In genomic region chr10:37236001-37236822, GRCm38 (mm10) we compare ENCODE assay signal across 13 mouse cellular contexts.
DNase-seq lines count a peak whose midpoint lies in the region; ATAC-seq and TF ChIP-seq lines count a peak whose summit lies in the region.
"Had no signal": no experiment of that assay in that cellular context is flagged by ENCODE, and none has a peak within 500 bp of the region (broad histone marks: within the 10 kb centered on the region; RNA-seq: fewer than 3 reads in every experiment).

No protein-coding gene starts in this region.

- no peak overlapping the region for H3K4me2 ChIP-seq in kidney, embryonic 14.5 days (replicated peaks; ENCODE audit: low read depth, low read length)
- no peak overlapping the region; the same call in 1 of the 2 replicates for H3K4me2 ChIP-seq in CH12.LX (ENCODE audit: insufficient read depth, low read depth, poor library complexity, severe bottlenecking)
- no peak overlapping the region for H3K4me2 ChIP-seq in embryonic facial prominence, embryonic 15.5 days (replicated peaks)
- H3K4me2 ChIP-seq in liver, embryonic 16.5 days (ENCODE audit: low read depth, low read length): no peak overlapping the region
- H3K4me2 ChIP-seq: embryonic facial prominence, embryonic 12.5 days; neural tube, embryonic 13.5 days had no signal

- H3K4me3 ChIP-seq in kidney, embryonic 14.5 days (ENCODE audit: low read length): no peak overlapping the region
- H3K4me3 ChIP-seq in CH12.LX (replicated peaks in 1 of 3; ENCODE audit: low read depth in 2 of 3, low read length in 2 of 3, poor library complexity in 1 of 3): no peak overlapping the region
- no peak overlapping the region for H3K4me3 ChIP-seq in embryonic facial prominence, embryonic 15.5 days (replicated peaks)
- H3K4me3 ChIP-seq in liver, embryonic 16.5 days (ENCODE audit: low read depth, low read length): no peak overlapping the region
- H3K4me3 ChIP-seq: embryonic facial prominence, embryonic 12.5 days; neural tube, embryonic 13.5 days had no signal

- H3K4me1 ChIP-seq in kidney, embryonic 14.5 days (ENCODE audit: control insufficient read depth, insufficient read depth, low read length): 0 out of 2 replicates have a peak, but pooled peaks cover 3% of the 10 kb centered on the region
- H3K4me1 ChIP-seq in CH12.LX (ENCODE audit: control insufficient read depth in 1 of 2, insufficient read depth in 2 of 2): peaks cover 18 to 64% of the 10 kb centered on the region in 2 experiments
- H3K4me1 ChIP-seq in embryonic facial prominence, embryonic 15.5 days: peaks cover 17% of the 10 kb centered on the region
- H3K4me1 ChIP-seq in liver, embryonic 16.5 days (ENCODE audit: control insufficient read depth, low read depth, low read length): peaks cover 28% of the 10 kb centered on the region

- no peaks in the 10 kb centered on the region for H3K9me3 ChIP-seq in kidney, embryonic 14.5 days (ENCODE audit: control insufficient read depth, low read length)
- no peaks in the 10 kb centered on the region for H3K9me3 ChIP-seq in CH12.LX (replicated peaks; ENCODE audit: low read length)
- no peaks in the 10 kb centered on the region for H3K9me3 ChIP-seq in embryonic facial prominence, embryonic 15.5 days (replicated peaks)
- no peaks in the 10 kb centered on the region for H3K9me3 ChIP-seq in liver, embryonic 16.5 days (replicated peaks; ENCODE audit: control insufficient read depth, low read length)
- H3K9me3 ChIP-seq: embryonic facial prominence, embryonic 12.5 days; neural tube, embryonic 13.5 days had no signal

- TF ChIP-seq RAD21 in CH12.LX (IDR thresholded peaks at IDR 0.05; ENCODE audit: low read depth, low read length): no peak

- no peak; the same call in 1 of the 2 replicates for TF ChIP-seq EP300 in CH12.LX (IDR thresholded peaks at IDR 0.05; ENCODE audit: low read length)

- no peaks in the 10 kb centered on the region for H3K27me3 ChIP-seq in kidney, embryonic 14.5 days (ENCODE audit: control insufficient read depth, insufficient read depth, low read length)
- no peaks in the 10 kb centered on the region for H3K27me3 ChIP-seq in CH12.LX (replicated peaks)
- H3K27me3 ChIP-seq in embryonic facial prominence, embryonic 15.5 days: no peaks in the 10 kb centered on the region
- no peaks in the 10 kb centered on the region for H3K27me3 ChIP-seq in liver, embryonic 16.5 days (ENCODE audit: control insufficient read depth, insufficient read depth, low read depth, low read length)
- H3K27me3 ChIP-seq: embryonic facial prominence, embryonic 12.5 days; neural tube, embryonic 13.5 days had no signal

- intact Hi-C loops in left cerebral cortex, postnatal 25 days (cut with DNase I): no loop called here

- H3K36me3 ChIP-seq in kidney, embryonic 14.5 days (ENCODE audit: control insufficient read depth, insufficient read depth, low read length): no peaks in the 10 kb centered on the region
- H3K36me3 ChIP-seq in CH12.LX (replicated peaks in 1 of 2; ENCODE audit: control insufficient read depth in 1 of 2, insufficient read depth in 1 of 2, low read length in 1 of 2): no peaks in the 10 kb centered on the region
- H3K36me3 ChIP-seq in embryonic facial prominence, embryonic 15.5 days: no peaks in the 10 kb centered on the region
- no peaks in the 10 kb centered on the region for H3K36me3 ChIP-seq in liver, embryonic 16.5 days (ENCODE audit: control insufficient read depth, insufficient read depth)
- H3K36me3 ChIP-seq: embryonic facial prominence, embryonic 12.5 days; neural tube, embryonic 13.5 days had no signal

- in situ Hi-C loops in CH12.LX (cut with MboI; ENCODE audit: low pct_ligation_motif_present, low pct_unique_long_range_greater_than_20kb, low sequenced_read_pairs): loop anchor here (10.0 kb wide), 1 partner anchor 101 kb away; the partner anchor contains the start of gene Marcks

- H3K27ac ChIP-seq in kidney, embryonic 14.5 days (ENCODE audit: low read depth, low read length): peak overlapping the region; percentile 39; the same call in 1 of the 2 replicates
- no peak overlapping the region for H3K27ac ChIP-seq in CH12.LX (ENCODE audit: insufficient read depth, low read depth)
- 0 out of 2 replicates have a peak overlapping the region, but pooled peaks have one; percentile 23 for H3K27ac ChIP-seq in embryonic facial prominence, embryonic 15.5 days (replicated peaks)
- H3K27ac ChIP-seq in liver, embryonic 16.5 days (ENCODE audit: low read length): peak overlapping the region; percentile 31; the same call in 1 of the 2 replicates
- H3K27ac ChIP-seq: embryonic facial prominence, embryonic 12.5 days had no signal

- no peak for TF ChIP-seq CTCF in CH12.LX (conservative IDR thresholded peaks at IDR 0.05 in 1 of 2, IDR thresholded peaks at IDR 0.05 in 1 of 2; ENCODE audit: low read depth in 2 of 2, low read length in 2 of 2)

- dilution Hi-C loops in CH12.LX (cut with MboI; ENCODE audit: extremely low pct_ligation_motif_present, extremely low pct_unique_long_range_greater_than_20kb, low sequenced_read_pairs): no loop called here

- 43% methylated on average over 4 of the region's 4 CpGs for WGBS in kidney, embryonic 14.5 days
- WGBS in embryonic facial prominence, embryonic 15.5 days: 54% methylated on average over 4 of the region's 4 CpGs
- WGBS in liver, embryonic 16.5 days (ENCODE audit: insufficient replicate concordance): 33% methylated on average over 4 of the region's 4 CpGs

- no peak overlapping the region for H3K9ac ChIP-seq in kidney, embryonic 14.5 days (ENCODE audit: low read depth, low read length)
- 0 out of 2 replicates have a peak overlapping the region, but pooled peaks have one; percentile 33 for H3K9ac ChIP-seq in CH12.LX (ENCODE audit: insufficient read depth, low read depth)
- H3K9ac ChIP-seq in embryonic facial prominence, embryonic 15.5 days: no peak overlapping the region
- no peak overlapping the region for H3K9ac ChIP-seq in liver, embryonic 16.5 days (ENCODE audit: low read depth, low read length)
- H3K9ac ChIP-seq: embryonic facial prominence, embryonic 12.5 days; neural tube, embryonic 13.5 days had no signal

- TF ChIP-seq POLR2A in CH12.LX (IDR thresholded peaks at IDR 0.05; ENCODE audit: low read depth, low read length): no peak

- ATAC-seq in kidney, embryonic 14.5 days (ENCODE audit: low FRiP score, low TSS enrichment): peak; percentile 19; the same call in 1 of the 2 replicates
- ATAC-seq in embryonic facial prominence, embryonic 15.5 days (ENCODE audit: insufficient number of reproducible peaks, low FRiP score, low TSS enrichment, low read depth): no peak
- ATAC-seq in liver, embryonic 16.5 days (ENCODE audit: low read depth): no peak

- DNase-seq in kidney, adult 8-10 months: no peak
- DNase-seq in CH12.LX (ENCODE audit: extremely low read depth): no peak
- no peak for DNase-seq in left cerebral cortex, postnatal 25 days (ENCODE audit: low spot score in 2 of 2)
- no peak for DNase-seq in right cerebral cortex, postnatal 10 days (ENCODE audit: low spot score in 2 of 2)
- DNase-seq in retina, postnatal 1 day: no peak
- DNase-seq: adrenal gland, postnatal 36 days; gastrocnemius, postnatal 10 days; kidney, postnatal 14 days had no signal

- no peaks in the 10 kb centered on the region for H3K79me2 ChIP-seq in CH12.LX (replicated peaks; ENCODE audit: control insufficient read depth, extremely low read depth, insufficient read depth, poor library complexity, severe bottlenecking)

TF ChIP-seq in CH12.LX, 34 proteins besides CTCF, POLR2A, EP300 and RAD21:
- TF ChIP-seq JUND (conservative IDR thresholded peaks at IDR 0.05; ENCODE audit: low read depth, low read length): no peak
- TF ChIP-seq IRF4 (IDR thresholded peaks at IDR 0.05; ENCODE audit: low read depth, low read length): peak; percentile 47; the same call in 1 of the 2 replicates
